15 mouse cellular contexts compared by ENCODE assay signal in the genomic region with DNA sequence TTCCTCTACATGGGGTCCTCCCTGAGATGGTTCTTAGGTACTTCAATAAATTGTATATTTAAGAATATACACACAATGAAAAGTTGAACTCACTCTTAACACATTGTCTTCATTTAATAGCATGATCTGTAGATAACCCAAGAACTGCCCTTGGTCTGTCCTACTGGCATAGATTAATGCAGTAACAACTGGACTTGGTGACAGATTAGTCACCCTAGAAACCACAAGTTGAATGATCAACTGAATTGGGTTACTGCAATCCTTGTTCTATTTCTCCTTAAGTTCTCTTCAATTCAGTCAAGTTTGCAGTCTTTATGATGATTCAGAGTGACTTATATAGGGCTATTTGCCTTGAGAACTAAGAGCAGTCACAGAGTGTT.
DNase-seq lines count a peak whose midpoint lies in the region; ATAC-seq and TF ChIP-seq lines count a peak whose summit lies in the region.
"Had no signal": no experiment of that assay in that cellular context is flagged by ENCODE, and none has a peak within 500 bp of the region (broad histone marks: within the 10 kb centered on the region; RNA-seq: fewer than 3 reads in every experiment).

No protein-coding gene starts in this region.

- H3K27ac ChIP-seq in left cerebral cortex, adult 2 months: peak overlapping the region; percentile 62; the same call in 1 of the 2 replicates
- H3K27ac ChIP-seq: embryonic facial prominence, embryonic 13.5 days; embryonic facial prominence, embryonic 15.5 days; forebrain, embryonic 10.5 days; forebrain, embryonic 12.5 days had no signal

- no peaks in the 10 kb centered on the region for H3K36me3 ChIP-seq in C2C12 (ENCODE audit: control insufficient read depth, insufficient read depth)
- H3K36me3 ChIP-seq: embryonic facial prominence, embryonic 13.5 days; embryonic facial prominence, embryonic 15.5 days; forebrain, embryonic 10.5 days; forebrain, embryonic 12.5 days had no signal

- intact Hi-C loops in left cerebral cortex, adult 2 months (cut with DNase I): no loop called here

- H3K27me3 ChIP-seq in C2C12 (ENCODE audit: control insufficient read depth, insufficient read depth, insufficient read length): no peaks in the 10 kb centered on the region
- H3K27me3 ChIP-seq: embryonic facial prominence, embryonic 13.5 days; embryonic facial prominence, embryonic 15.5 days; forebrain, embryonic 12.5 days had no signal

- no peak for TF ChIP-seq CTCF in left cerebral cortex, adult 2 months (IDR thresholded peaks at IDR 0.05)
- TF ChIP-seq CTCF in C2C12 (IDR thresholded peaks at IDR 0.05; ENCODE audit: control insufficient read depth, insufficient read depth, insufficient read length): no peak

- 0 out of 2 replicates have a peak, but pooled peaks have one; percentile 5 for ATAC-seq in frontal cortex, adult (ENCODE audit: low TSS enrichment)

- DNase-seq in frontal cortex, postnatal 10 days (ENCODE audit: low spot score in 2 of 2): no peak
- DNase-seq in left cerebral cortex, adult 2 months (ENCODE audit: extremely low spot score in 1 of 2, low spot score in 2 of 2): no peak
- DNase-seq in left cerebral cortex, adult 8-10 months (ENCODE audit: low spot score in 2 of 2): no peak
- peak; percentile 16 for DNase-seq in 3134 (ENCODE audit: extremely low read depth, insufficient read length, low spot score)
- no peak for DNase-seq in lung, postnatal 36 days
- no peak for DNase-seq in kidney, postnatal 14 days
- DNase-seq: B cell, adult 2 months; embryo, embryonic 11 days had no signal

- H3K4me3 ChIP-seq in left cerebral cortex, adult 2 months: no peak overlapping the region
- H3K4me3 ChIP-seq in C2C12 (ENCODE audit: insufficient read depth, poor library complexity, severe bottlenecking): no peak overlapping the region
- H3K4me3 ChIP-seq: embryonic facial prominence, embryonic 13.5 days; embryonic facial prominence, embryonic 15.5 days; erythroblast, embryonic 14.5 days; forebrain, embryonic 10.5 days; forebrain, embryonic 12.5 days had no signal

- no peaks in the 10 kb centered on the region for H3K79me3 ChIP-seq in C2C12 (ENCODE audit: low read depth)

- H3ac ChIP-seq in C2C12 (ENCODE audit: control insufficient read depth, insufficient read length, low read depth): no peak overlapping the region

- no peaks in the 10 kb centered on the region for H3K79me2 ChIP-seq in C2C12 (ENCODE audit: control insufficient read depth, insufficient read depth)

TF ChIP-seq in C2C12, 6 proteins besides CTCF, POLR2A, EP300 and RAD21:
- TF ChIP-seq MYOG (IDR thresholded peaks at IDR 0.05; ENCODE audit: control insufficient read depth, extremely low read depth, insufficient read length) (no peak), CEBPB (IDR thresholded peaks at IDR 0.05; ENCODE audit: low read depth) (peak; percentile 47), FOSL1 (IDR thresholded peaks at IDR 0.05; ENCODE audit: insufficient read depth, low read length, poor library complexity, severe bottlenecking) (peak; percentile 76), MAX (IDR thresholded peaks at IDR 0.05) (no peak), USF1 (IDR thresholded peaks at IDR 0.05; ENCODE audit: low read depth) (no peak), MYOD1 (IDR thresholded peaks at IDR 0.05; ENCODE audit: control insufficient read depth, insufficient read length, low read depth) (peak; percentile 74)
